Mouse (Mus musculus) hindbrain, embryonic 16.5 days (tissue): ENCODE results near the gene Hist2h3c1. TPM values are rescaled to one million over a fixed set of nuclear protein-coding genes. Genes with fewer than 3 reads are reported as not detected.
"Not testable (repeated sequence)": the region's sequence is repeated elsewhere in the genome, so short reads cannot be mapped to it uniquely, and the experiment has no call there.

Experiments
- ATAC-seq: fragments of 200-750 bp; cut with Nextera tagmentation; 2 replicates; pipeline ENCODE4 v1.8.0; 2017; ENCODE audit warnings: moderate TSS enrichment, moderate library complexity
- H3K27ac ChIP-seq: fragments of 300-500 bp; sonication (generic); 2 replicates; pipeline ENCODE4 v1.5.1; 2014; ENCODE audit warnings: low read depth, mild to moderate bottlenecking, control low read depth, low read length, moderate library complexity
- H3K27me3 ChIP-seq: fragments of 300-500 bp; sonication (generic); replicated peaks from 2 replicates; pipeline ENCODE4 v1.6.1; 2014; ENCODE audit warnings: low read length; ENCODE audit not compliant: control insufficient read depth, insufficient read depth
- H3K36me3 ChIP-seq: fragments of 300-500 bp; sonication (generic); 2 replicates; pipeline ENCODE4 v1.6.1; 2014; ENCODE audit warnings: mild to moderate bottlenecking, low read length, moderate library complexity, mixed read lengths; ENCODE audit not compliant: control insufficient read depth, insufficient read depth
- H3K4me1 ChIP-seq: fragments of 300-500 bp; sonication (generic); 2 replicates; pipeline ENCODE4 v1.6.1; 2014; ENCODE audit warnings: low read depth, low read length; ENCODE audit not compliant: control insufficient read depth, insufficient read depth
- H3K4me2 ChIP-seq: fragments of 300-500 bp; sonication (generic); 2 replicates; pipeline ENCODE4 v1.6.1; 2014; ENCODE audit warnings: mild to moderate bottlenecking, low read length, control low read depth, moderate library complexity
- H3K4me3 ChIP-seq: fragments of 300-500 bp; sonication (generic); 2 replicates; pipeline ENCODE4 v1.5.1; 2014; ENCODE audit warnings: mild to moderate bottlenecking, low read length, control low read depth, moderate library complexity
- H3K9ac ChIP-seq: fragments of 300-500 bp; sonication (generic); 2 replicates; pipeline ENCODE4 v1.6.1; 2014; ENCODE audit warnings: low read depth, mild to moderate bottlenecking, control low read depth, low read length, moderate library complexity
- H3K9me3 ChIP-seq: fragments of 300-500 bp; sonication (generic); 2 replicates; pipeline ENCODE4 v1.6.1; 2014; ENCODE audit warnings: mild to moderate bottlenecking, low read length, moderate library complexity; ENCODE audit not compliant: control insufficient read depth
- WGBS: fragments of 180-500 bp; shearing (Covaris S2); extraction: QIAGEN DNeasy Blood & Tissue Kit; methylation state at CpG from one replicate; pipeline ENCODE4 v1.1.7; 2014; 5-methylcytosine and 5-hydroxymethylcytosine counted together
- polyA plus RNA-seq: library from polyadenylated mRNA; unstranded; fragments of >200 nt; fragmentation: Nextera tagmentation; extraction: Ambion mirVana; gene quantifications from 2 replicates; pipeline ENCODE4 v1.2.1, GENCODE M21; 2015

Gene Hist2h3c1
- polyA plus RNA-seq, 1 experiment from 2014 or later: 0.21 TPM

- Histone ChIP-seq H3K4me1 (no peaks in the 10 kb centered on the region), H3K27ac (no peak overlapping the region), H3K27me3 (no peaks in the 10 kb centered on the region), H3K4me3 (no peak overlapping the region), H3K4me2 (no peak overlapping the region), H3K36me3 (no peaks in the 10 kb centered on the region), H3K9me3 (no peaks in the 10 kb centered on the region), H3K9ac (no peak overlapping the region)
- 73% methylated on average over 4 of the region's 4 CpGs for WGBS
- ATAC-seq: no peak
These were observed 15.4 kb upstream of the Hist2h3c1 start for GRCm38 (mm10) chr3:96230910-96231757.

- H3K9ac ChIP-seq: no peak overlapping the region
- ATAC-seq: no peak
- WGBS: 68% methylated on average over 2 of the region's 2 CpGs
- H3K4me2 ChIP-seq: no peak overlapping the region
- no peaks in the 10 kb centered on the region for H3K4me1 ChIP-seq
- no peak overlapping the region for H3K4me3 ChIP-seq
- no peak overlapping the region for H3K27ac ChIP-seq
- no peaks in the 10 kb centered on the region for H3K36me3 ChIP-seq
- no peaks in the 10 kb centered on the region for H3K9me3 ChIP-seq
- H3K27me3 ChIP-seq: no peaks in the 10 kb centered on the region
These were observed 14.7 kb upstream of the Hist2h3c1 start for GRCm38 (mm10) chr3:96231758-96232120.

- Histone ChIP-seq H3K9ac (no peak overlapping the region), H3K9me3 (no peaks in the 10 kb centered on the region), H3K36me3 (no peaks in the 10 kb centered on the region), H3K4me3 (no peak overlapping the region), H3K4me2 (no peak overlapping the region), H3K4me1 (peaks cover 9% of the 10 kb centered on the region), H3K27me3 (no peaks in the 10 kb centered on the region), H3K27ac (no peak overlapping the region)
- 86% methylated on average over 2 of the region's 2 CpGs for WGBS
- no peak for ATAC-seq
These were observed 11.6 kb upstream of the Hist2h3c1 start for GRCm38 (mm10) chr3:96234914-96235313.

GRCm38 (mm10) chr3:96235836-96236235, 10.6 kb upstream of the Hist2h3c1 start:
- no peak for ATAC-seq
- Histone ChIP-seq H3K36me3 (no peaks in the 10 kb centered on the region), H3K9ac (no peak overlapping the region), H3K4me1 (peaks cover 10% of the 10 kb centered on the region), H3K27me3 (no peaks in the 10 kb centered on the region), H3K4me3 (no peak overlapping the region), H3K4me2 (no peak overlapping the region), H3K9me3 (no peaks in the 10 kb centered on the region), H3K27ac (no peak overlapping the region)
- WGBS: 80% methylated on average over 3 of the region's 3 CpGs

GRCm38 (mm10) chr3:96236834-96237334, 9.6 kb upstream of the Hist2h3c1 start:
- Histone ChIP-seq H3K9me3 (no peaks in the 10 kb centered on the region), H3K36me3 (no peaks in the 10 kb centered on the region), H3K4me3 (peak overlapping the region; percentile 3; the same call in 1 of the 2 replicates), H3K4me2 (peak overlapping the region; percentile 46), H3K9ac (no peak overlapping the region), H3K4me1 (peaks cover 12% of the 10 kb centered on the region), H3K27ac (no peak overlapping the region), H3K27me3 (no peaks in the 10 kb centered on the region)
- 91% methylated on average over 4 of the region's 4 CpGs for WGBS
- no peak for ATAC-seq

- Histone ChIP-seq H3K9me3 (no peaks in the 10 kb centered on the region), H3K4me2 (peak overlapping the region; percentile 46), H3K27ac (no peak overlapping the region), H3K4me3 (peak overlapping the region; percentile 28), H3K27me3 (no peaks in the 10 kb centered on the region), H3K4me1 (peaks cover 12% of the 10 kb centered on the region), H3K9ac (no peak overlapping the region), H3K36me3 (no peaks in the 10 kb centered on the region)
- no peak for ATAC-seq
- WGBS: 27% methylated on average over 7 of the region's 7 CpGs
These were observed 9.1 kb upstream of the Hist2h3c1 start for GRCm38 (mm10) chr3:96237335-96237903.

- Histone ChIP-seq H3K9ac (peak overlapping the region; percentile 30), H3K4me3 (peak overlapping the region; percentile 28), H3K36me3 (no peaks in the 10 kb centered on the region), H3K4me1 (peaks cover 12% of the 10 kb centered on the region), H3K4me2 (peak overlapping the region; percentile 46), H3K9me3 (no peaks in the 10 kb centered on the region), H3K27me3 (no peaks in the 10 kb centered on the region), H3K27ac (no peak overlapping the region)
- no peak for ATAC-seq
- 0% methylated on average over 12 of the region's 12 CpGs for WGBS
These were observed 8.5 kb upstream of the Hist2h3c1 start for GRCm38 (mm10) chr3:96237904-96238511.

- WGBS: 0% methylated on average over 22 of the region's 68 CpGs
- H3K27ac ChIP-seq: not testable (repeated sequence)
These were observed 7.3 kb upstream of the Hist2h3c1 start, which contains the start of gene Hist2h3c2 for GRCm38 (mm10) chr3:96238954-96239793. TSS of gene Hist2h3c2 (minus strand) at chr3:96239127.

More at GRCm38 (mm10) chr3:96238954-96239793, 7.3 kb upstream of the Hist2h3c1 start, which contains the start of gene Hist2h3c2:
- Histone ChIP-seq H3K4me1 (peaks cover 13% of the 10 kb centered on the region), H3K4me3 (peak within 1 kb of the TSS; percentile 34), H3K9ac (peak within 1 kb of the TSS; percentile 50), H3K4me2 (peak within 1 kb of the TSS; percentile 46)
- not testable (repeated sequence) for H3K36me3 ChIP-seq, H3K27me3 ChIP-seq, H3K9me3 ChIP-seq
- ATAC-seq: peak; percentile 88
